Mouse (Mus musculus) testis, postnatal 14 days (tissue): Measurements from ENCODE around the gene Ctdsp2.

Source experiments
- DNase-seq: peaks from one replicate; pipeline ENCODE4 v3.0.0; 2021; ENCODE audit warnings: low spot score

Ctdsp2 gene

DNA sequence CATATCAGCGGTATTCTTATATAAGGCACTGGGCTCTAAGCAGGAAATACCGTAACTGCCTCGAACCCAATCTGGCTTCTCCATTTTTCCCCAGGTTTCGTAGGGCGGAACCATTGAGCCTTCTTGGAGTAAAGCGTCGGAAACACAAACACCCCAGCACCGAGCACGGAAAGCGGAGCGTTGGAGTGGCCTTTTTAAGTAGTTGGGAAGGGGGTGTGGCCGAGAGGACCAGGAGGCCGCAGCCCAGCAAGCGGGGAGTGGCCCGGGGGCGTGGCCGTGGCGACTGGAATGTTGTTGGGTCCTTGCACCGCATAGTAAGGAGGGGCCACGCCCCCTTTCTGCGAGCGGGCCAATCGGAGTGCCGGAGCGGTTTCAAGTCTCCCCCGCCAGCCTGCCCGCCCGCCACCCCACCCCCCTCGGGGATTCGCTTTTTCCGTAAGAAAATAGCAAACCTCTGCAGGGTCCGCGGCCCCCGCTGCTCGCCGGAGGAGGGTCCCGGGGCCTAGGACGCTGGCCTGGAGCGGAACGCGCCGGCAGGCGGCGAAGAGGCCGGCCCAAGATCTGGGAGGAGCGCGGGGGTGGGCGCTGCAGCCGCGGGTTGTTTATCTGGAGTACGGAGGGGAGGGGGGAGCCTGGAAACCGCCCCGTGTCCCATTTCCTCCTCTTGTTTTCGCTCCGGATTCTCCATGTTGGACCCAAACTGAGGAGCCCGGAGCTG, at the start of gene Ctdsp2:
Gene Ctdsp2 (plus strand): TSS at position 441 of the 718 bp plus-strand sequence.
- DNase-seq, result peak; percentile 100

- DNase-seq, result peak; percentile 44
Measured at GRCm38 (mm10) chr10:126928819-126929206, 49.7 kb upstream of the Ctdsp2 start.

GRCm38 (mm10) chr10:126929543-126929942, 49.0 kb upstream of the Ctdsp2 start:
- no peak for DNase-seq

DNA sequence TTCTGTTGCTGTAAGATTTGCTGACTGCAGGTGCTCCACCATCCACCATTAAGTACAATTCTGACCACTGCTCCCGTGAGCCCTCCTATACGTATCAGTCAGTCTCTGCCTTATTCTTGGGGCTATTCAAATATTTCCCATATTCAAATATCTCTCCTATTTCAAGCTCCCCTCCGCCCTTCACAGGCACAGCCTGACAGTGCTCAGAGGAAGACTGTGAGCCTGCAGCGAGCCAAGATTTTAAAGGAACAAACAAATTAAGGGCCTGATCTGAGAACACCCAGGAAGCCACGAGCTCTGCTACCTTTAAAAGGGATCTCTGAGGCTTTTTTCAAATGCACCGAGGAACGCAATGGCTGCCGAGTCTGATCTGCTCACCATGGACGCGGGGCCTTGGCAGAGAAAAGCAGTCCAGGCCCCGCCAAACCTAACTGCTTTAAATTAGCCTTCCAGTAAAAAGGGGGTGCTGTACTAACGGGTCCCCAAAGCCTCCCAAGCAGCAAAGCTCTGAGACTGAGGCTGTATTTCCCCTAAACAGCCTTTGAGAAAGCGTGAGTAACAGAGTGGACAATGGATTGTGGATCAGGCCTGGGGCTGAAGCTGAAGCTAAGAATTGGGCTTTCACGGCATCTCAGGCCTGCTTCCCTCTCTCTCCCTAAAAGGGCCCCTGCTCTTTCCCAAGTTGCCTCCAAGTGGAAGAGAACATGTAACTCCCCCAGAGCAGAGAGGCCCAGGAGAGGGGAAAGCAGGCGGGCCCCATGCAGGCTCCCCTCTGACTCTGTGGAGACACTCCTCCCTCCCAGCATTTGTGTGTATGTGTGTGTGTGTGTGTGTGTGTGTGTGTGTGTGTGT, 48.0 kb upstream of the Ctdsp2 start:
- peak; percentile 59 for DNase-seq

- no peak for DNase-seq
Measured at GRCm38 (mm10) chr10:126931123-126931759, 47.3 kb upstream of the Ctdsp2 start.

DNA sequence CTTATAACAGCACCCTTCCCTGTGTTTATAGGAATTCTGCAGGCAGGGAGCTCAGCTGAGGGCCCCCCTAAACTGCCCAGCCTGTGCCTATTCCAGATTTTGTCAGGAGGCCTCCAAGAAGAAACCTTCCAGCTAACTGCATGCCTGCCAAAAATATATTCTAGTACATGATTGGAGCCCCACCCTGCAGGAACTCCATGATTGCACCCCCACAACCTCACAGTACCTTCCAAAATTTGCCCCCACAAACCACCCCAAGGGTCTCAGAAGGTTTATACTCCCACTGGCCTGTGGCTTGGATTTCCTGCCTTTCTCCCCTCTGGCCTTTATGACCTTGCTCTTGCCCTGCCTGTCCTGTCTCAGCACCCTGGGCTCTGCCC, 46.8 kb upstream of the Ctdsp2 start:
- DNase-seq, result no peak

- DNase-seq, result no peak
Measured at GRCm38 (mm10) chr10:126934561-126934960, 44.0 kb upstream of the Ctdsp2 start.

DNA sequence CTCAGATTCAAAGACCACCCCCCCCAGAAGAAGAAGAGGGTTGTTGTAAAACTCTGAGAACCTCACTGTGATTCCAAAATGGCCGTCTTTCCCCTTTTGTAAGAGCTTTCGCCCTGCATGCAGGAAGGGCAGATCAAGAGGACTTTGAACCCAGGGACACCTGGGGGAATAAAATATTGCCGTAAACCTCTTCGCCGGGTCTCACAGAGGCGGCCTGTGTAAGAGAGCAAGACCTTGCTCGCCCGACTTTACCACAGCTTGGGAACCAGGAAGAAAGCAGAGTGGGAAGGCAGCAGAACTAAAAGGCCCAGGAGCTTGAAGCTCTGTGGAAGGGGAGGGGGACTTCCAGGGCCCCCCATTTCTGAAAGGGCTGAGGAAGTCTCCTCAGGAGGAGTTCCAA, 43.4 kb upstream of the Ctdsp2 start:
- DNase-seq, result no peak

DNA sequence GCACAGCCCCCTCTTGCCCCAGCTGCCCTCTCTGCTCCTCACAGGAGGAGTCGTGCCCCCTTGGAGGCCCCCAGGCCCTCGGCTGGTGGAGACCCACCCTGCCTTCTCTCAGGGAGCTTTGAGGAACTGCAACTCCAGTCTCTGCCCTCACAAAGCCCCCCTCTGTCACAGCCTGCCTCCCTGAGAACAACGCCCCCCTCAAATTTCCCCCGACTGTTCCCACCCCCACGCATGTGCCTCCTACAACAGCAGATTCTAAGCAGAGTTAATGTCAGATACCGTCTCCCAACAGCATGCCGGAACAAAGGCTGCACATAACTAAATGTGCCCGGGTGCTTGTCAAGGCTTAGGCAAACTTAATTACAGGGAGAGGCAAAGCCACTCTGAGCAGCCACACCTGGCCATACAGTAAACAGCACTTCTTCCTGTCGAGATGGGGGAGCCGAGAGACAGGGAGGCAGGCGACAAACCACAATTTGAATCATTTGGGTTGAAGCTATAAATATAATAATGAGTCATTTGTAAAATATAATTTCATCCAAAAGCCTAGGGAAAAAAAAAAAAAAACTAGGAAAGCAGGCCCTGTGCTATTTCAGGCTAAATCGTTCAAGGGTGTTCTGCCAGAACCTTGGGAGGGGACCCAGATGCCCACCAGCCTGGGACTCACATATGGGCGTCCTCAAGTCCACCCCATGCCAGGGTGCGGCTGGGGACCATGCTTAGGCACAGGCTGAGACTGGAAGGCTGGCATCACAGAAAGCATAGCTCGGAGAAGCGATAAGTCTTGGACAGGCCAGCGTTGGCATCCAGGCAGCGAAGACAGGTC, 42.7 kb upstream of the Ctdsp2 start:
- no peak for DNase-seq

DNA sequence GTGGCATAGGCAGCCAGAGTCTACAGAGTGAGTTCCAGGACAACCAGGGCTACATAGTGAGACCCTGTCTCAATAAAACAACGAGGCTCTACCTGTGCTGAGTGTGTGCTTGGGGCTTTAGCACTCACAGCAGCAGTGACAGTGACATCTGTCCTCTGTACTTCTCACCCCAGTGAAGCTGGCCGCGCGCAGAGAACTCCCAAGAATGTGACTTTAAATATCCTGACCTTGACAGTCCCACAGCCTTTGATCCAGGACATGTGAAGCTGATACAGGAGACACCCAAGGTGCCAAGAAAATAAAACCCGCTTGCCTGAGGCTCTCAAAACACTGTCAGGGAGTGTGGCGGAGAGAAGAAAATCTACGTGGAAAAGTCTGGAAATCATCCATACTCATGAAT, 37.6 kb upstream of the Ctdsp2 start:
- DNase-seq, result no peak

DNA sequence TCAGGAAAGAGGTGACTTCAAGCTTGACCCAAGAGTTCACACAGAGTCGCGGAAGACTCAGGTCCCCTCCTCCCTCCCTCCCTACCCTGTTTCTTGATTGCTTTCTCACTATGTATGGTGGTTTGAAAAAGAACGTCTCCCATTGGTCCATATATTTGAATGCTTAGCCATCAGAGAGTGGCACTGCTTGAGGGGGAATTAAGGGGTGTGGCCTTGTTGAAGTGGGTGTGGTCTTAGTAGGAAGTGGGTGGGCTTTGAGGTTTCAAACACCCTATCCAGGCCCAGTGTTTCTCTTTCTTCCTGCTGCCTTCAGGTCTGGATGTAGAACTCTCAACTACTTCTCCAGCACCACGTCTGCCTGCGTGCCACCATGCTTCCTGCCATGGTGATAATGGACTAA, 33.0 kb upstream of the Ctdsp2 start:
- DNase-seq, result no peak

GRCm38 (mm10) chr10:126949824-126950223, 28.7 kb upstream of the Ctdsp2 start:
- DNase-seq, result no peak

DNA sequence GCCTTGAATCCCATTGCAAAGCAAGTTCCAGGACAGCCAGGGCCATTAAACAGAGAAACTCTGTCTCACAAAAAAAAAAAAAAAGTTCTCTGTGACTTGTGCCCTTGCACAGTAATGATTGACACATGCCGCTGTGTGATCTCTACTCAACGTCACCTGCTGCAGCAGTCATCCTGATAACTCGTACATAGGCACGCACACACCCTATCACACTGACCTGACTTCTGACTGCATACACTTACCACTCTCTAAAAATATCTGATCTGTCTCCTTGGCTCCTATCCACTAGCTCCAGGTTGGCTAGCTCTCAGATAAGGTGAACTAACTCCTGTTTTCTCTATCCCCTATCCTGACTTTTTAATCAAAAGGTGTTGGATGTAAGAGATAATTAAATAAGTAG, 27.9 kb upstream of the Ctdsp2 start:
- DNase-seq, result no peak

GRCm38 (mm10) chr10:126952375-126952774, 26.1 kb upstream of the Ctdsp2 start:
- DNase-seq, result no peak

GRCm38 (mm10) chr10:126953029-126953471, 25.5 kb upstream of the Ctdsp2 start:
- no peak for DNase-seq

GRCm38 (mm10) chr10:126956692-126957358, 21.7 kb upstream of the Ctdsp2 start:
- DNase-seq, result no peak

GRCm38 (mm10) chr10:126957359-126958107, 21.0 kb upstream of the Ctdsp2 start:
- DNase-seq, result no peak

- DNase-seq, result no peak
Measured at GRCm38 (mm10) chr10:126960496-126960895, 18.0 kb upstream of the Ctdsp2 start.

GRCm38 (mm10) chr10:126961757-126962156, 16.8 kb upstream of the Ctdsp2 start:
- DNase-seq, result peak; percentile 40

- DNase-seq, result peak; percentile 47
Measured at GRCm38 (mm10) chr10:126962271-126962965, 16.1 kb upstream of the Ctdsp2 start.
